Mouse (Mus musculus): Measurements from ENCODE around the gene Prkca. TPM values are rescaled to one million over a fixed set of nuclear protein-coding genes. Genes with fewer than 3 reads are reported as not detected.

Prkca gene
- polyA plus RNA-seq, 1 experiment = 266 TPM

DNA sequence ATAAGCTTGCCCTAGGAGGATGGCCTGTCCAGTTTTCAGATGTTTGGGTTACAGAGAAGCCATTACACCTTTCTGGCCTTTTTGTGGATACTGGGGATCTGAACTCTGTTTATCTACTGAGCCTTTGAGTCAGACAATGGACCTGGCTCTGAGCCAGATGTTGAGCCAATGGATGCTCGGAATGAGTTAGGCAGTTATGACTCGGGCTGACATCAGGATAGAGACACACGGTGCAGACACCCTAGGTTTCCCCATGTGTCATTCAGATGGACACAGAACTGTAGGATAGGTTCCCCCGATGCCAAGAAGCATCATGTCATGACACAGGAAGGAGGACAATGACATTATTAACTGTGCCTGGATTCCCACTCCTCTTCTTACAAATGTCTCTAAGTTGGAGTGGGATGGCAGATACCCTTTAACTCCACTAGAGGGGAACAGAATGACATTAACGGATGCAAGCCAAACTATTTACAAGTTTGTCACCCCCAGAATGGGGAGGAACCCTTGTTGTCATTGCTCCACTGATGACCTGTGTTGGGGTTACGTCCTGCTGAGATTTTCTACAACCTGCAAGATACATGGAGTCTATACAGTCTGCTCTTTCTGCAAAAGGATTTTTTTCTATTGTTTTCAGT, 271.0 kb downstream of the Prkca start:
- peaks cover 7% of the 10 kb centered on the region; the same call in 1 of the 2 replicates for H3K4me1 ChIP-seq (ENCODE audit: control insufficient read depth, insufficient read depth, low read length)
- H3K4me3 ChIP-seq (ENCODE audit: insufficient read depth, low read depth, low read length) = no peak overlapping the region
- peak overlapping the region; percentile 40; the same call in 1 of the 2 replicates for H3K27ac ChIP-seq (ENCODE audit: insufficient read depth, low read depth, low read length)
- 65% methylated on average over 6 of the region's 6 CpGs for WGBS
- no peak for TF ChIP-seq POLR2A (IDR thresholded peaks at IDR 0.05; ENCODE audit: insufficient read depth, low read depth, low read length)
- TF ChIP-seq CTCF (IDR thresholded peaks at IDR 0.05; ENCODE audit: insufficient read depth, low read depth, low read length) = no peak

DNA sequence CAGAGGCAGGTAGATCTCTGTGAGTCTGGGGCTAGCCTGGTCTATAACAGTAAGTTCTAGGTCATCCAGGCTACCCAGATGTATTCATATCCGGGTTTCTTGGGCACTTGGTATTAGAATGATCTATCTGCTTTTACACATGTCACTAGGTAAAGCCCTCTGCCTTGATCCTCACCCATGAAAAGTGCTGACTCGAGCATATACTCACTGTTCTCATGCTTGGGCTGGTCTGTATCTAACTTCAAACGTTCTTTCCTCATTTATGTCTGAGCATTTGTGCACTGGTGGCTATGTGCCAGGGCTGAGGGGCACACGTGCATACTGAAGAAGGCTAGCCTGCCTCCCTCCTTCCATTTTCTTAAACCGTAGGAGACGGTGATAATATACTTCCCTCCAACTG, 272.5 kb downstream of the Prkca start:
- no peak for TF ChIP-seq CTCF (IDR thresholded peaks at IDR 0.05; ENCODE audit: insufficient read depth, low read depth, low read length)
- no peak for TF ChIP-seq POLR2A (IDR thresholded peaks at IDR 0.05; ENCODE audit: insufficient read depth, low read depth, low read length)
- WGBS = 58% methylated on average over 6 of the region's 6 CpGs
- no peak overlapping the region for H3K4me3 ChIP-seq (ENCODE audit: insufficient read depth, low read depth, low read length)
- no peak overlapping the region; the same call in 1 of the 2 replicates for H3K27ac ChIP-seq (ENCODE audit: insufficient read depth, low read depth, low read length)
- H3K4me1 ChIP-seq (ENCODE audit: control insufficient read depth, insufficient read depth, low read length) = peaks cover 10% of the 10 kb centered on the region; the same call in 1 of the 2 replicates

DNA sequence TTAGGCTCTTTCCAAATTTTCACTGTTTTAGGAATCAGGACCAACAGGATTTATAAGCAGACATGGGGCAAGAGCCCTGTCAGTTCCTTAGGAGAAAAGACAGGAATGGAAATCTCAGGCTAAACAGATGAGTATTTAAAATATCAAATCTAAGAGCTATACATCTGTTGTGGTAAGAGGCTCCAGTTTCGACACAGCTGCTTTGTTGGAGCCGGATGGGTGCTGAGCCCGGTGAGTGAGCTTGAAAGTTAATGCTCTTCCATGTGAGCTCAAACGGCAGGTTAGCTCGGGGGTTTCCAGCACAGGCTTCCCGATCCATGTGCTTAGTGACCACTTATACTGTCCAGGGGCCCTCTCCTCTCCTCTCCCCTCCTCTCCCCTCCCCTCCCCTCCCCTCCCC, 273.7 kb downstream of the Prkca start:
- WGBS = 70% methylated on average over 6 of the region's 6 CpGs
- no peak overlapping the region for H3K27ac ChIP-seq (ENCODE audit: insufficient read depth, low read depth, low read length)
- no peak overlapping the region for H3K4me3 ChIP-seq (ENCODE audit: insufficient read depth, low read depth, low read length)
- H3K4me1 ChIP-seq (ENCODE audit: control insufficient read depth, insufficient read depth, low read length) = peaks cover 10% of the 10 kb centered on the region; the same call in 1 of the 2 replicates
- TF ChIP-seq CTCF (IDR thresholded peaks at IDR 0.05; ENCODE audit: insufficient read depth, low read depth, low read length) = no peak

- H3K4me3 ChIP-seq (ENCODE audit: insufficient read depth, low read depth, low read length) = no peak overlapping the region
- peaks cover 12% of the 10 kb centered on the region for H3K4me1 ChIP-seq (ENCODE audit: control insufficient read depth, insufficient read depth, low read length)
- 83% methylated on average over 5 of the region's 5 CpGs for WGBS
- no peak overlapping the region for H3K27ac ChIP-seq (ENCODE audit: insufficient read depth, low read depth, low read length)
- TF ChIP-seq CTCF (IDR thresholded peaks at IDR 0.05; ENCODE audit: insufficient read depth, low read depth, low read length) = no peak
- no peak for TF ChIP-seq POLR2A (IDR thresholded peaks at IDR 0.05; ENCODE audit: insufficient read depth, low read depth, low read length)
Measured at GRCm38 (mm10) chr11:108068430-108068829, 275.3 kb downstream of the Prkca start.

- Histone ChIP-seq H3K27ac (ENCODE audit: insufficient read depth, low read depth, low read length) (0 out of 2 replicates have a peak overlapping the region, but pooled peaks have one; percentile 63), H3K4me1 (ENCODE audit: control insufficient read depth, insufficient read depth, low read length) (peaks cover 19% of the 10 kb centered on the region), H3K4me3 (ENCODE audit: insufficient read depth, low read depth, low read length) (no peak overlapping the region)
- TF ChIP-seq POLR2A (IDR thresholded peaks at IDR 0.05; ENCODE audit: insufficient read depth, low read depth, low read length) = no peak
- TF ChIP-seq CTCF (IDR thresholded peaks at IDR 0.05; ENCODE audit: insufficient read depth, low read depth, low read length) = no peak
- WGBS = 93% methylated on average over 7 of the region's 7 CpGs
Measured at GRCm38 (mm10) chr11:108067161-108067560, 276.6 kb downstream of the Prkca start.

GRCm38 (mm10) chr11:108064401-108064800, 279.3 kb downstream of the Prkca start:
- TF ChIP-seq CTCF (IDR thresholded peaks at IDR 0.05; ENCODE audit: insufficient read depth, low read depth, low read length) (no peak), POLR2A (IDR thresholded peaks at IDR 0.05; ENCODE audit: insufficient read depth, low read depth, low read length) (no peak)
- peaks cover 32% of the 10 kb centered on the region for H3K4me1 ChIP-seq (ENCODE audit: control insufficient read depth, insufficient read depth, low read length)
- 36% methylated on average over 3 of the region's 3 CpGs for WGBS
- no peak overlapping the region for H3K4me3 ChIP-seq (ENCODE audit: insufficient read depth, low read depth, low read length)
- peak overlapping the region; percentile 84 for H3K27ac ChIP-seq (ENCODE audit: insufficient read depth, low read depth, low read length)

DNA sequence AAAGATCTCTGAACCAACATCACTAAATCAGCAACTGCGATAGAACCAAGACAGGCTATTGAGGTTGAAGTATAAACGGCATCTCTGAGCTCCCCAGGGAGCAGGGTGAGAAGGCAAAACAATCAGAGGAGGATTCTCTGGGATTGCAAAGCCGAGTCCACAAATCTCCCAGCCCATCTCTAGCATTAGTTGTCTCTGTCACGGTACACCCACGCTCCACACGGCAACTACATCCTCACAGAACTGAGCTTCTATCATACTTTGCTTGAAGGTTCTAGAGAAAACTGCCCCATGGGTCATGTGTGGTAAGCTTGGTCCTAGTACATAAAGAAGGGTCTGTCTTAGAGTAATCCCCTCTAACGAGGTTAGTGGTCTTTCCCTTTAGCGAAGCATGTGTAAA, 280.6 kb downstream of the Prkca start:
- 35% methylated on average over 8 of the region's 8 CpGs for WGBS
- H3K4me3 ChIP-seq (ENCODE audit: insufficient read depth, low read depth, low read length) = no peak overlapping the region
- peaks cover 30% of the 10 kb centered on the region for H3K4me1 ChIP-seq (ENCODE audit: control insufficient read depth, insufficient read depth, low read length)
- peak overlapping the region; percentile 96 for H3K27ac ChIP-seq (ENCODE audit: insufficient read depth, low read depth, low read length)
- no peak for TF ChIP-seq POLR2A (IDR thresholded peaks at IDR 0.05; ENCODE audit: insufficient read depth, low read depth, low read length)
- no peak for TF ChIP-seq CTCF (IDR thresholded peaks at IDR 0.05; ENCODE audit: insufficient read depth, low read depth, low read length)

- H3K4me1 ChIP-seq (ENCODE audit: control insufficient read depth, insufficient read depth, low read length) = peaks cover 29% of the 10 kb centered on the region
- H3K4me3 ChIP-seq (ENCODE audit: insufficient read depth, low read depth, low read length) = no peak overlapping the region
- TF ChIP-seq CTCF (IDR thresholded peaks at IDR 0.05; ENCODE audit: insufficient read depth, low read depth, low read length) = no peak
- no peak for TF ChIP-seq POLR2A (IDR thresholded peaks at IDR 0.05; ENCODE audit: insufficient read depth, low read depth, low read length)
- peak overlapping the region; percentile 96 for H3K27ac ChIP-seq (ENCODE audit: insufficient read depth, low read depth, low read length)
- WGBS = 46% methylated on average over 17 of the region's 17 CpGs
Measured at GRCm38 (mm10) chr11:108061571-108062479, 281.9 kb downstream of the Prkca start.

DNA sequence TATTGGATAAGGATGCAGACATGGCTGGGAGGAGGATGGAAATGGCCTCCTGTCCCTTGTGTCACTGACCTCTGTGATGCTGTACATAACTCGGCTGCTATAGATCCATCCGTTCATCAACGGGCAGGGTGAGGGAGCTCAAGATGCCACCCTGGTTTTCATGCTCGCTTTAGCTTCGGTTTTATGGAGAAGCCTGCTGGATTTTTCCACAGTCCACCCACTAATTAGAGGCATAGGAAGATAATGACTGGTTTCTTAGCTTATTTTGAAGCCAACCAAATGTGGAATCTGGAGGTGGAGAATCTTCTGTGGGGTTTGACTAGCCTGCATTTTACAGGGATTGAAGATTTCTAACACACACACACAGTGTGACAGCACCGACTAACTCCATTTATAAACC, 286.6 kb downstream of the Prkca start:
- no peak for TF ChIP-seq CTCF (IDR thresholded peaks at IDR 0.05; ENCODE audit: insufficient read depth, low read depth, low read length)
- TF ChIP-seq POLR2A (IDR thresholded peaks at IDR 0.05; ENCODE audit: insufficient read depth, low read depth, low read length) = no peak
- peaks cover 30% of the 10 kb centered on the region for H3K4me1 ChIP-seq (ENCODE audit: control insufficient read depth, insufficient read depth, low read length)
- whole genome bisulfite sequencing = 39% methylated on average over 6 of the region's 6 CpGs
- peak overlapping the region; percentile 90 for H3K27ac ChIP-seq (ENCODE audit: insufficient read depth, low read depth, low read length)
- no peak overlapping the region for H3K4me3 ChIP-seq (ENCODE audit: insufficient read depth, low read depth, low read length)

Measured in olfactory bulb, adult 2 months (tissue).